Mouse (Mus musculus) MEL-GATA-1-ER (cell line): ENCODE results near the gene Clybl.

Experiments used
- DNase-seq: peaks from one replicate; pipeline ENCODE4 v3.0.0-alpha.2; 2012; ENCODE audit warnings: low read depth; ENCODE audit errors: extremely low read depth

Clybl gene

DNA sequence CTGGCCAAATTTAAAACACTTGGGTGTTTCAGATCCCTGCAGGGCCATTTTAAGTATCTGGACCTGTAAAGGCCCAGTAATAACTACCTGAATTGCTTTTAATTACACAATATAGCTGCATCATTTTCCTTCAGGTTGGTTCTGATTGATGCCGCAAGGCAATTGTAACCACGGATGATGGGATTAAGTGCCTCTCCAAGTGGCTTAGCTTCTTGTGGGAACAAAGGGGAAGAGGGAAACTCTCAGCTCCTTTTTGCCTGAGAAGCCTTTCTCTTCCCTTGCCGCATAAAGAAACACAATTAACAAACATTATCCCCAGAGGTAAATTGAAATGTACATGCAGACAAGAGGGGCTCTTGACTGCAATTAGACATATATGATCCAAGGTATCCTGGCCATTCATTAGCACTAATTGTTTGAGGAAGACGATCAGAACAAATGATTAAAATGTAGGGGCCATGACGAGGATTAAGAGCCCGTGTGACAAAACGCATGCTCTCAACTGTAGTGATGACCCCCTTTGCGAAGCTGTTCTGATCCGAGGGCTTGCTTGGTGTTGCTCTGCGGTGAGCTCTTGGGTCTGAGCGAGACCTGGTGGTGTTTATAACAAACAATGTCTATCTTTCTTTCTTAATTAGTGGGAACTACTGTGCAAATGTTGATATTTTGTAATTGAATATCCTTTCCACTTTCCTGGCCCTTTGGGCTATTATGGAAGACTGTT is 116.0 kb downstream of the Clybl start:
- no peak for DNase-seq

GRCm38 (mm10) chr14:122300261-122300660 is 118.8 kb downstream of the Clybl start:
- DNase-seq = no peak

GRCm38 (mm10) chr14:122303821-122304220 is 122.3 kb downstream of the Clybl start:
- DNase-seq = peak; percentile 17

- DNase-seq = no peak
These were observed 123.6 kb downstream of the Clybl start for GRCm38 (mm10) chr14:122305132-122305531.

DNA sequence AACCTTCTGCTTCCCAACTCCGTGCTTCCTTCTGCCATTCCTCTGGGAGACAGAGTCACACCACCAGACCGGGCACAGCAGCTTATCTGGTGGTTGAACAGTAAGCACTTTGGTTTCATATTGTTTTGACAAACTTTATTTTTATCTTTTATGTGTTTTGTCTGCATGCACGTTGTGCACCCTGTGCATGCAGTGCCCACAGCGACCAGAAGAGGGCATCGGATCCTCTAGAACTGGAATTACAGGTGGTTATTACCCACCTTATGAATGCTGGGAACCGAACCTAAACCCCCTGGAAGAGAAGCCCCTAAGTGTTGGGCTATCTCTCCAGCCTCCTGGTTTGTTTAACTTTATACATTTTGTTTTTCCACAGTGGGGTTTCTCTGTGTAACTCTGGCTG is 130.9 kb downstream of the Clybl start:
- DNase-seq = no peak

DNA sequence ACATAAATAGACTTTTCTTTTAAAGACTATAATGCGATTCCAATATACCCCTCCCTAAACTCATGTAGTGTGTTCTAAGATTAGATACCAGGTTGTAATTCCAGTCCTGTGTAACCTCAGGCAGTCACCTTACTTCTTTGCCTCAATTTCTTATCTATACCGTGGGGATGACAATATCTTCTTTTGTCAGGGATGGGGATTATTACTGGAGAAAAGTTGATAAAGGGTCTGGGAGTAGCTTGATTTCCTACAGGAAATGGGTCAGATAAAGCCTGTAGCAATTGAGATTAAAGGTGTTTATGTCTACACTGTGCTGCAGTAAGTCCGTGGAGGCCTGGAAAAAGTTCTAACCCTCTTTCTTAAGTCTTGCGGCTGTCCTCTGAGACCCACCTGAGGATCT is 131.8 kb downstream of the Clybl start:
- no peak for DNase-seq

GRCm38 (mm10) chr14:122315743-122316142 is 134.2 kb downstream of the Clybl start:
- no peak for DNase-seq

- no peak for DNase-seq
These were observed 140.6 kb downstream of the Clybl start for GRCm38 (mm10) chr14:122322136-122322535.

DNA sequence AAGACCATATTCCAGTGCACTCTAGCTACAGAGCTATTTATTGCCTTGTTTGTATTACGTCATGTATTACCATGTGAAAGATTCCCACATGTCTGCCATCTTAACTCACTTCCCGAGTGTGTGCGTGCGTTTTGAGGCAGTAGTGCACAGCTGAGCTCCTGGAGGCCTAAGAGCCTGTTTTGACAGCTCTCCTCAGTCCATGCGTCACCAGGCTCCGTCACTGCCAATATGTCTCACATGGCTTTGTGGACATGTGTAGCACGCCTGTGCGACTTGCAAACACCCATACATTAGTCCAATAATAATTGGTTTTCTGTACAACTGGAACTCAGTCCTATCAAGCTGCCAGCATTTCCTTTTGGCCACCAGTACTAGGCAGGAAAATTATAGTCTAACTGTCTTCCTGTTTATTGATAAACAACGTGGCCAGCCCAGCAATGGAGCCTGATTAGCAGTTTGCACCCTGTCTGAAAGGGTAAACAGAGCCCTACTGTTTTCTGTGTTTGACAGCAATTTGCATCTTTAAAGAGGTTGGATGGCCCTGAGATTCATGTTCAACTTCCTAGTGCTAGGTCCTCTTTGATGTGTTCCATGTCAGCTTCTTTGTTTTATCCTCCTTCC is 142.4 kb downstream of the Clybl start:
- no peak for DNase-seq

DNA sequence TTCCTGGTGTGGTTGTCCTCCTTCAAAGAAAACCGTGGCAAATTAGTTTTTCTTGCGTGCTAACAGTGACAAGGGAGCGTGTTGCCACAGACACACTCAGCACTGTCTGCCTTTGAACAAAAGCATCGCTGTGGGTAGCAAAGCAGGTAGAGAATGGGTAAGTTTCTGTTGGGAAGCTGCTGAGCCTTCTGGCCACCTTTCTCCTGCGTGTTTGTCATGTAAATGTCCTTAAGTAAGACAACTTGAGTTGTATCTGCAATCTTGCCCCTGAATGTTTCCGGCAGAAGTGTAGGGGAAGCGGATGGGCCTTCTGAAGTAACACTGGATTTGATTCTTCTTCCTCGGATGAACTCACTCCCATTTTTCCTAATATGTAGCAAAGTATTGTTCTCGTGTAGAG is 148.6 kb downstream of the Clybl start:
- DNase-seq = no peak

DNA sequence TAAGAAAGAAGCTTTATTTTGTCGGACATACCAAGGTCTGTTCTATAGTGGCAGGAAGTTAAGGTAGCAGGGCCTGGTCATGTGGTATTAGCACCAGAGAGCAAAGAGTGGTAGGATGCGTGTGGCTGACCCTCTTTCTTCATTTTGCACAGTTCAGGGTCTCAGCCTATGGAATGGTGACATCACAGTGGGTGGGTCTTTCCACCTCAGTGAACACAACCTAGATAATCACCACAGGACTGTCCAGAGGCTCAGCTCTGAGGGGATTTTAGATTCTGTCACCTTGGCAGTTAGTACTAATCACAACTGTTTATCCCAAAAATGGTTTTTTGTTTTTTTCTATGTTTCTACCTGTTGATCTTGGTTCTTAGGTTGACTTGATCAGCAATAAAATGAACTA is 149.2 kb downstream of the Clybl start:
- no peak for DNase-seq

DNA sequence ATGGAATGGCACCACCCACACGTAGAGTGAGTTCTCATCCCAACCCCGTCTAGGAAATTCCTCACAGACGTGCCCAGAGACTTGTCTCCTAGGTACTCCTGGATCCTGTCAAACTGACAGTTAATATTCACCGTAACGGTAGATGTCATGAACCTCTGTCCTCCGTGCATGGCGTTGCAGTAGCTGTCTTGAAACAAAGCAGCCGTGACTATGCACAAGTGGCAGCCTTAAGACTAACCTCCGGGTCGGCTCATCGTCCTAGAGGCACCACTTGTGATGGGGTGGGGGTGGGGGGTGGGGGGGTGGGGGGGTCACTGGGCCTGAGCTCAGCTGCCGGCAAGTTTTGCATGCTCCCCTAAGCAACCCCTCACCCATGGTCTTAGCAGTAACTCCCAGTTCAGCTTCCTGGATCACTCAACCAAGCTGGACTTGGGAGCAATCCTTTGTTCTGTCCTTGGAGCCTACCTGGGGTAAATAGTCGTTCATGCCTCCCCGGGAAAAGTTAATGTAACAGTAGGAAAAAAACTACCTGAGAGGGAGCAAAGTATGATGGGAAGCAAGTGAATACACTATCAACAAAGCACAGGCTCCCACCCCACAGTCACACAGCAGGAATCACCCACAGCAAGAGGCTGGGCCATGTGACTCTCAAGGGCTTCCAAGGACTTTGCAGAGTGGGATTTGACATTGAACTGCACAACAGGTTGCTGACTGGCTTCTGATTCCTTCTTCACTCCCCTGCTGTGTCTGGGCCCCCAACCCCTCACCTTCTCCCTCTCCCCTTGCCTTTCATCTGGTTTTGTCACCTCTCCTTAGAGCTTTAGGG is 150.3 kb downstream of the Clybl start:
- DNase-seq = no peak

DNA sequence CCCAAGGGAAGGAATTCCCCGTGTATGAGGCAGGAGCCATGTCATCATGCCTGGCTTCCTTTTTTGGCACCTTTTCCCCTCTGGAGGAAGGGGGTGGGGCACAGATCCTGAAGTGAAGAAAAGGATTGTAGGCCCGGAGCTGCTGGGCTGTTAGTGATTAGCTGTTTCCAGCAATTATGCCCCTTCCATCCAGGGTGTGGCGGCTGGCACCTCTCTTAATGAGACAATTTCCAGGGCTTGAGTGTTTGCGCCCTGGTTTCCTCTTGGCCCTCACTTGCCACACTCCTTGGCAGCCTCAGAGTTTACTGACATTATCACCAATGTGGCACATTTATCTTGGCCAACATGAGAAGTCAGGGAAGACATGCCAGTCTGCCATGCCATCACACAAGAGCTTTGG is 155.5 kb downstream of the Clybl start:
- DNase-seq = no peak

- no peak for DNase-seq
These were observed 157.3 kb downstream of the Clybl start for GRCm38 (mm10) chr14:122338784-122339183.

DNA sequence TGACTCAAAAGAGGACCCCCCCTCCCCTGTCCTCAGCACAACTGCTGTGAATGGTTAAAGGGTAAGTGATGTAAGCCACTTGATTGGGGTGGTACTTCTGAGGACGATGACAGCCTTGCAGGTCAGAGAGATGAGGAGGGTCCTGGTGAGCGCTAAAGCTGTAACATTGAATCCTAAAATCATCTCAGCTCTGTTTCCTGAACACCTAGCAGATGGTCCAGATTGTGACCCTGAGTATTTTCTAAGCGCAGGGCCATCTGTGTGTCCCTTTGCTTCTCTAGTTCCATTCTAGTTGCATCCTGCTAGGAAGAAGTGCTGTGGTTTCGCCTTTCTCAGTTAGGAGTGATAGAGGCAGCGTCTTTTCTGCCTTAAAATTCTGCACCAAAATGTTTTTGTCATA is 158.6 kb downstream of the Clybl start:
- DNase-seq = no peak

GRCm38 (mm10) chr14:122341591-122342360 is 160.3 kb downstream of the Clybl start:
- no peak for DNase-seq

DNA sequence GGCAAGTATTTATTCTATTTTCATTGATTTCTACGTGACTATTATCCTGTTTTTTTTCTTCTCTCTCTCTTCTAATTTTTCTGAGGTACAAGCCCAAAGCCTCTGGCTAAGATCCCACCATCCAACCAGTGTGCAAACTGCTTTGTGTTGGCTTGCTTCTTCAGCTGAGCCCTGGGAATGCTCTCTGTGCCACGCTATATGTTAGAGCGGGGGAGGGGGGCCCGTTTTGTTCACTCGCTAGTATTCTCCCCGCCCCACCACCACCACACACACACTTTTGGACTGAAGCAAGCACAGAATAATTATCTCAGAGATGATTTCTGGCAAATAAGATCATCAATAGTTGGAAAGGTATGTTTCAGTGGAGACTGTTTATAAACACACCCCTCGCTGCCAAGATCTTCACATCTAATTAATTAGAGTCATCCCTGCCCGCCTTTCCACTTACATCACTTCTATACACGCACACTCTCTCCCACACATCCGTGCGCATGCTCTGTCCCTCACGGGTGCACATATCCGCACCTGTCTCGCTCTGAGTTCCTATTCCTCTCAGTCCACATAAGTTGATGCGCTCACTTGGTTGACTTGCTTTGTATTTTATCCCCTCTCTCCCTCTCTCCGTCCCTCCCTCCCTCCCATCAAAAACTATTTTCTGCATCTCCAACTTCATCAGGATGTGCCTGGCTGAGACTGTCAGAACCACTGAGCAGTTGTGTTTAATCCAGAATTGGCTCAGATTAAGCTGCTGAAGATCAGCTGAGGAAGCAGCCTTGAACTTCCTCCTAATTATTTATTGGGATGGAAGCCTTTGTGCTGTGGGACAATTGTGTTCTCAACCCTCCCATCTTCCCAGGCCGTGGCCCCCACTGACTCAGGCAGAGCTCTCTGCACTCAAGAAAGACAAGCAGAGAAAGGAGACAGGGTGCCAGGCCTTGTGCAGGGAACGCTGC is 163.0 kb downstream of the Clybl start:
- no peak for DNase-seq

DNA sequence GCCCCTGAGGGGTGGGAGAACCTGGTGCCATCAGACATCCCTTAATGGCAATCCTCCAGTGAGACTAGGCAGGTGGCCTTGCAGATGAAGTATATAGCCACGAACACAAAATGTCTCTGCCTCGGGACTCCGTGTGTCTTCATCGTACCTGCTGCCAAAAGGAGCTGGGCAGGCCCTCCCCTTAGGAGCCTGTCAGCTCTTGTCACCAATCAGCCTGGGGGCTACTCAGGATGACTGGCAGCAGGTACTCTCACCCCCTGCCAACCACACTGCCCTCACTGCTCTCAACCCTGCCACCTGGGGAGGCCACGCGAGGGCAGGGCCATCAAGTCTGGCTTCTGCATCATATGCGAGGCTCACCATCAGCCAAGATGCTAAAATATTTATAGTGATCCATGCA is 166.6 kb downstream of the Clybl start:
- no peak for DNase-seq

GRCm38 (mm10) chr14:122349326-122349725 is 167.8 kb downstream of the Clybl start:
- DNase-seq = no peak

DNA sequence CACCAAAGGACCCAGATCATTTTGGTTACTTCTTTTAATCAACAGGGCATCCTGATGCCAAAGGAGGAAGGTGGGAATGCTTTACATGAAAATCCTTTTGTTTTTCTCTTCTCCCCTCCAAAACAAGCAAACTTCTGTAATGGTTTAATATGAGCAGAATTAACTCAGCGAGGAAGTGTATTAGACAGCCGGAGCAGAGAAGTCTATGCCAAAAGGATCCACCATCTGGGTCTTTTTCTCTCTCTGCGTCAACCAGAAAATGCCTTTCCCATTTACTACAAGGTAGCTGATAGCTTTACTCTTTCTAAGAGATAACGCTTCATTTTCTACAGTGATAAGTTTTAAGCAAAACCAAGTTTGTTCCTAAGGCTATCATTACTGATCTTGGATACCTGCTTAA is 168.3 kb downstream of the Clybl start:
- no peak for DNase-seq

GRCm38 (mm10) chr14:122350766-122351165 is 169.3 kb downstream of the Clybl start:
- no peak for DNase-seq
